Mouse (Mus musculus): ENCODE results near the gene U2surp. TPM values are rescaled to one million over a fixed set of nuclear protein-coding genes. Genes with fewer than 3 reads are reported as not detected.

U2surp gene
- polyA plus RNA-seq, 1 experiment, result 6.6 TPM

DNA sequence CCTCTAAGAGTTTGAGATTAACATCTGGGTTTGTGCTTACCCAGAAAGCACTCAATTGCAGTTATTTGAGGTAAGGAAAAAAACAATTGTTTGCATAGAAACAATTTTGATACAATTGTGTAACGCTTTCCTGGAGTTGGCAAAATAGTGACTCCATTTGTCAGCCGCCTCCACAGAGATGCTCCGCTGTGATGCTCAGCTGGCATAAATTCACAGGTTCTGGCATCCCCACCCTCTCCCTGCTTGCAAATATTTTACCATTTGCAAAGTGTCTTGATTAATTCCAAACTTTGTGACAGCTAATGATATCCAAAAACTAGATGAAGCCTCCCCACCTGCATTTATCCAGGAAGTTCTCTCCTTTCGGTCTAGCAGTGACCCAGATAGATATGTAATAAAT is 99.7 kb downstream of the U2surp start:
- no peak for DNase-seq
- H3K4me1 ChIP-seq (replicated peaks; ENCODE audit: control insufficient read depth, insufficient read depth, low read length), result peaks cover 8% of the 10 kb centered on the region
- no peak overlapping the region for H3K27ac ChIP-seq (ENCODE audit: control insufficient read depth, insufficient read depth, low read length)
- H3K36me3 ChIP-seq (ENCODE audit: control insufficient read depth, insufficient read depth, low read length), result no peaks in the 10 kb centered on the region
- TF ChIP-seq CTCF (IDR thresholded peaks at IDR 0.05; ENCODE audit: borderline replicate concordance, control insufficient read depth, extremely low read depth, insufficient read depth, low read length, poor library complexity) (no peak), POLR2A (IDR thresholded peaks at IDR 0.05; ENCODE audit: control insufficient read depth, extremely low read depth, insufficient read depth, low read length, poor library complexity) (no peak)
- H3K27me3 ChIP-seq (ENCODE audit: control insufficient read depth, insufficient read depth, low read length), result peaks cover 8% of the 10 kb centered on the region
- no peak overlapping the region for H3K4me3 ChIP-seq (ENCODE audit: control insufficient read depth, insufficient read depth, low read length)
- 93% methylated on average over 4 of the region's 4 CpGs for WGBS

DNA sequence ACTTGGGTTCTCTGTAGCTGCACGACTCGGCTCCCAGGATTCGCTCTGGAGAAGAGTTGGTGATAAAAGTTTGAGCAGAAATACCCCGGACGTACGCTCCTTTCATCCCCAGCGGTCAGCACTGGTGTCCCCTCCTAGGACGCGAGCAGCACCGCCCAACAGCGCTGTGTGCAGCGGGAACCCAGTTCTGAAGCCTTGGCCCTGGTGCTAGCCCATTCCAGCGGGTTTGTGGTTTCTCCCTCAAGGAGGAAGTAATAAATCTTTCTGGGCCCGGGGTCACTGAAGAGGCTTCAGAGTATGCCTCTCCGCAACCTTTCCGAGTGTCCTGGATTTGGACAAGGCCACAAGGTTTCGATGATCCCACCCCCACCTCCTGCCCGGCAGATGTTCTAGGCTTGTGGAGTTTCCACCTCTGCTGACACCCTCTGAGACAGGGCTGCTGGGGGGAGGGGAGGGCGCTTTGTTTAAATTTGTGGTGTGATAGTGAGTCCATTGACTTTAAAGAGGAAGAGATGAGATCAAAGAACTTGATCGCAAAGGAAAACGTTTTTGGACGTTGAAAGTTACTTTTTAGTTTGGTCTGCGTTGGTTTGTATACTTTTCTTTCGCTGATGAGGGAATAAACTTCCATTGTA is 104.1 kb downstream of the U2surp start:
- 1% methylated on average over 24 of the region's 24 CpGs for WGBS

More for the DNA sequence above, 104.1 kb downstream of the U2surp start:
- H3K4me3 ChIP-seq (ENCODE audit: control insufficient read depth, insufficient read depth, low read length), result peak overlapping the region; percentile 42
- no peak overlapping the region for H3K27ac ChIP-seq (ENCODE audit: control insufficient read depth, insufficient read depth, low read length)
- TF ChIP-seq CTCF (IDR thresholded peaks at IDR 0.05; ENCODE audit: borderline replicate concordance, control insufficient read depth, extremely low read depth, insufficient read depth, low read length, poor library complexity) (no peak), POLR2A (IDR thresholded peaks at IDR 0.05; ENCODE audit: control insufficient read depth, extremely low read depth, insufficient read depth, low read length, poor library complexity) (no peak)
- H3K27me3 ChIP-seq (ENCODE audit: control insufficient read depth, insufficient read depth, low read length), result peaks cover 12% of the 10 kb centered on the region
- no peaks in the 10 kb centered on the region for H3K36me3 ChIP-seq (ENCODE audit: control insufficient read depth, insufficient read depth, low read length)
- DNase-seq, result peak; percentile 23
- peaks cover 23% of the 10 kb centered on the region for H3K4me1 ChIP-seq (replicated peaks; ENCODE audit: control insufficient read depth, insufficient read depth, low read length)

Other genes with a start within 250 kb of the U2surp start
- gene Chst2, start 105.3 kb downstream of the U2surp start, polyA plus RNA-seq (2012; rRNA removed), result 2.5 and 3.4 TPM in 2 replicates
- 4.9 and 5.9 TPM in 2 replicates for gene Paqr9, start 47.7 kb upstream of the U2surp start, polyA plus RNA-seq (2012; rRNA removed)
- gene Pcolce2, start 125.6 kb upstream of the U2surp start, polyA plus RNA-seq (2012; rRNA removed), result 0.38 and 0.46 TPM in 2 replicates
- gene Trpc1, start 238.4 kb upstream of the U2surp start, polyA plus RNA-seq (2012; rRNA removed), result 1.2 and 2.0 TPM in 2 replicates

Measured in thymus, adult 2 months (tissue).